Mouse (Mus musculus): ENCODE measurements at regions not wholly inside any gene's neighbourhood (a gene's known extent, or its start where the extent isn't known, plus 50 kb on each side); places are given as distances from the start of the nearest gene placed in this dataset.

- no peaks in the 10 kb centered on the region for H3K36me3 ChIP-seq (ENCODE audit: control insufficient read depth, insufficient read depth)
- no peak overlapping the region for H3K4me3 ChIP-seq (ENCODE audit: insufficient read depth, poor library complexity, severe bottlenecking)
- no peaks in the 10 kb centered on the region for H3K27me3 ChIP-seq (ENCODE audit: control insufficient read depth, insufficient read depth, insufficient read length)
- no peaks in the 10 kb centered on the region for H3K79me3 ChIP-seq (ENCODE audit: low read depth)
- no peak overlapping the region for H3ac ChIP-seq (ENCODE audit: control insufficient read depth, insufficient read length, low read depth)
- H3K79me2 ChIP-seq (ENCODE audit: control insufficient read depth, insufficient read depth), result no peaks in the 10 kb centered on the region
- no peak for TF ChIP-seq MAX (IDR thresholded peaks at IDR 0.05)
Observed at GRCm38 (mm10) chr6:101773151-101773550, 395.5 kb upstream of the Pdzrn3 start.

GRCm38 (mm10) chr6:101735107-101735506, 357.4 kb upstream of the Pdzrn3 start:
- H3ac ChIP-seq (ENCODE audit: control insufficient read depth, insufficient read length, low read depth), result no peak overlapping the region
- H3K79me2 ChIP-seq (ENCODE audit: control insufficient read depth, insufficient read depth), result no peaks in the 10 kb centered on the region
- H3K27me3 ChIP-seq (ENCODE audit: control insufficient read depth, insufficient read depth, insufficient read length), result no peaks in the 10 kb centered on the region
- H3K4me3 ChIP-seq (ENCODE audit: insufficient read depth, poor library complexity, severe bottlenecking), result no peak overlapping the region
- no peaks in the 10 kb centered on the region for H3K79me3 ChIP-seq (ENCODE audit: low read depth)
- H3K36me3 ChIP-seq (ENCODE audit: control insufficient read depth, insufficient read depth), result no peaks in the 10 kb centered on the region
- no peak for TF ChIP-seq MYOD1 (IDR thresholded peaks at IDR 0.05; ENCODE audit: control insufficient read depth, insufficient read length, low read depth)
- TF ChIP-seq CEBPB (IDR thresholded peaks at IDR 0.05; ENCODE audit: low read depth), result no peak
- no peak for TF ChIP-seq MAX (IDR thresholded peaks at IDR 0.05)
- TF ChIP-seq FOSL1 (IDR thresholded peaks at IDR 0.05; ENCODE audit: insufficient read depth, low read length, poor library complexity, severe bottlenecking), result no peak
- no peak for TF ChIP-seq USF1 (IDR thresholded peaks at IDR 0.05; ENCODE audit: low read depth)
- no peak for TF ChIP-seq CTCF (IDR thresholded peaks at IDR 0.05; ENCODE audit: control insufficient read depth, insufficient read depth, insufficient read length)
- TF ChIP-seq MYOG (IDR thresholded peaks at IDR 0.05; ENCODE audit: control insufficient read depth, extremely low read depth, insufficient read length), result no peak

- H3K4me3 ChIP-seq (ENCODE audit: insufficient read depth, poor library complexity, severe bottlenecking), result no peak overlapping the region
- no peaks in the 10 kb centered on the region for H3K27me3 ChIP-seq (ENCODE audit: control insufficient read depth, insufficient read depth, insufficient read length)
- no peaks in the 10 kb centered on the region for H3K36me3 ChIP-seq (ENCODE audit: control insufficient read depth, insufficient read depth)
- TF ChIP-seq MAX (IDR thresholded peaks at IDR 0.05) (no peak), USF1 (IDR thresholded peaks at IDR 0.05; ENCODE audit: low read depth) (no peak), FOSL1 (IDR thresholded peaks at IDR 0.05; ENCODE audit: insufficient read depth, low read length, poor library complexity, severe bottlenecking) (no peak), MYOD1 (IDR thresholded peaks at IDR 0.05; ENCODE audit: control insufficient read depth, insufficient read length, low read depth) (no peak), CEBPB (IDR thresholded peaks at IDR 0.05; ENCODE audit: low read depth) (no peak), MYOG (IDR thresholded peaks at IDR 0.05; ENCODE audit: control insufficient read depth, extremely low read depth, insufficient read length) (no peak), CTCF (IDR thresholded peaks at IDR 0.05; ENCODE audit: control insufficient read depth, insufficient read depth, insufficient read length) (no peak)
- H3K79me2 ChIP-seq (ENCODE audit: control insufficient read depth, insufficient read depth), result no peaks in the 10 kb centered on the region
- H3K79me3 ChIP-seq (ENCODE audit: low read depth), result no peaks in the 10 kb centered on the region
- H3ac ChIP-seq (ENCODE audit: control insufficient read depth, insufficient read length, low read depth), result no peak overlapping the region
Observed at GRCm38 (mm10) chr6:101720513-101720912, 342.8 kb upstream of the Pdzrn3 start.

GRCm38 (mm10) chr6:101689684-101690083, 312.0 kb upstream of the Pdzrn3 start:
- Histone ChIP-seq H3K36me3 (ENCODE audit: control insufficient read depth, insufficient read depth) (no peaks in the 10 kb centered on the region), H3K79me3 (ENCODE audit: low read depth) (no peaks in the 10 kb centered on the region), H3K27me3 (ENCODE audit: control insufficient read depth, insufficient read depth, insufficient read length) (no peaks in the 10 kb centered on the region), H3K4me3 (ENCODE audit: insufficient read depth, poor library complexity, severe bottlenecking) (no peak overlapping the region), H3K79me2 (ENCODE audit: control insufficient read depth, insufficient read depth) (no peaks in the 10 kb centered on the region), H3ac (ENCODE audit: control insufficient read depth, insufficient read length, low read depth) (no peak overlapping the region)
- TF ChIP-seq CTCF (IDR thresholded peaks at IDR 0.05; ENCODE audit: control insufficient read depth, insufficient read depth, insufficient read length) (no peak), MAX (IDR thresholded peaks at IDR 0.05) (no peak), MYOD1 (IDR thresholded peaks at IDR 0.05; ENCODE audit: control insufficient read depth, insufficient read length, low read depth) (no peak), USF1 (IDR thresholded peaks at IDR 0.05; ENCODE audit: low read depth) (no peak), FOSL1 (IDR thresholded peaks at IDR 0.05; ENCODE audit: insufficient read depth, low read length, poor library complexity, severe bottlenecking) (no peak), MYOG (IDR thresholded peaks at IDR 0.05; ENCODE audit: control insufficient read depth, extremely low read depth, insufficient read length) (no peak), CEBPB (IDR thresholded peaks at IDR 0.05; ENCODE audit: low read depth) (no peak)

GRCm38 (mm10) chr6:101686578-101686977, 308.9 kb upstream of the Pdzrn3 start:
- no peaks in the 10 kb centered on the region for H3K79me3 ChIP-seq (ENCODE audit: low read depth)
- no peaks in the 10 kb centered on the region for H3K27me3 ChIP-seq (ENCODE audit: control insufficient read depth, insufficient read depth, insufficient read length)
- H3K79me2 ChIP-seq (ENCODE audit: control insufficient read depth, insufficient read depth), result no peaks in the 10 kb centered on the region
- no peak overlapping the region for H3K4me3 ChIP-seq (ENCODE audit: insufficient read depth, poor library complexity, severe bottlenecking)
- no peak overlapping the region for H3ac ChIP-seq (ENCODE audit: control insufficient read depth, insufficient read length, low read depth)
- no peak for TF ChIP-seq MAX (IDR thresholded peaks at IDR 0.05)
- no peaks in the 10 kb centered on the region for H3K36me3 ChIP-seq (ENCODE audit: control insufficient read depth, insufficient read depth)

GRCm38 (mm10) chr6:101685734-101686133, 308.0 kb upstream of the Pdzrn3 start:
- H3K79me3 ChIP-seq (ENCODE audit: low read depth), result no peaks in the 10 kb centered on the region
- H3K79me2 ChIP-seq (ENCODE audit: control insufficient read depth, insufficient read depth), result no peaks in the 10 kb centered on the region
- no peaks in the 10 kb centered on the region for H3K36me3 ChIP-seq (ENCODE audit: control insufficient read depth, insufficient read depth)
- no peak overlapping the region for H3ac ChIP-seq (ENCODE audit: control insufficient read depth, insufficient read length, low read depth)
- TF ChIP-seq MAX (IDR thresholded peaks at IDR 0.05), result no peak
- no peak for TF ChIP-seq FOSL1 (IDR thresholded peaks at IDR 0.05; ENCODE audit: insufficient read depth, low read length, poor library complexity, severe bottlenecking)
- TF ChIP-seq MYOD1 (IDR thresholded peaks at IDR 0.05; ENCODE audit: control insufficient read depth, insufficient read length, low read depth), result no peak
- no peak for TF ChIP-seq MYOG (IDR thresholded peaks at IDR 0.05; ENCODE audit: control insufficient read depth, extremely low read depth, insufficient read length)
- TF ChIP-seq CTCF (IDR thresholded peaks at IDR 0.05; ENCODE audit: control insufficient read depth, insufficient read depth, insufficient read length), result no peak
- no peak for TF ChIP-seq CEBPB (IDR thresholded peaks at IDR 0.05; ENCODE audit: low read depth)
- TF ChIP-seq USF1 (IDR thresholded peaks at IDR 0.05; ENCODE audit: low read depth), result no peak
- no peak overlapping the region for H3K4me3 ChIP-seq (ENCODE audit: insufficient read depth, poor library complexity, severe bottlenecking)
- H3K27me3 ChIP-seq (ENCODE audit: control insufficient read depth, insufficient read depth, insufficient read length), result no peaks in the 10 kb centered on the region
